Mouse (Mus musculus): ENCODE results near the gene Ophn1.

DNA sequence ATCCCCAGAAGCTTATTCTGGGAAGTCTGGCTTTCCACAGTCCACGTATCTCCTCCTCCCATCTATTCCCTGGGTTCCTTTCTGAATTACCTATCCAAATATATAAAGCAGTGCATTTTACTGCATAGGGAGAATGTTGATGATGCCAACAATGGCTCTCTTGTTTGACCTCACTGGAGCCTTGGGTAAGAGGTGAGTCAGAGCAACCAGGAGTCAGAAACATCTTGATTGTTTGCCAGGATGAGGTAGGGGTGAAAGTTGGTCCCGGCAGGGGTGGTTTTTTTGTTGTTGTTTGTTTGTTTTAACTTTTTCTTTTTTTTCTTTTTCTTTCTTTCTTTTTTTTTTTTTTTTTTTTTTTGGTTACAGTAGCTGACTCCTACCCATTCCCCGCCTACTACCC, 45.3 kb upstream of the Ophn1 start, which contains the start of gene Yipf6:
- no peak for TF ChIP-seq POLR2A (IDR thresholded peaks at IDR 0.05; ENCODE audit: insufficient read depth, low read depth, low read length)
- no peak for TF ChIP-seq EP300 (IDR thresholded peaks at IDR 0.05; ENCODE audit: insufficient read depth, low read depth, low read length)
- TF ChIP-seq CTCF (IDR thresholded peaks at IDR 0.05): no peak
